Mouse (Mus musculus) kidney, adult 11 months (tissue): ENCODE results near the gene Vmn1r172.
"Not testable (repeated sequence)": the region's sequence is repeated elsewhere in the genome, so short reads cannot be mapped to it uniquely, and the experiment has no call there.

Source experiments
- DNase-seq: peaks from one replicate; pipeline ENCODE4 v3.0.0; 2022

Vmn1r172 gene

GRCm38 (mm10) chr7:23658016-23658415, at the start of gene Vmn1r172:
Vmn1r172 (plus strand) TSS chr7:23658316.
- DNase-seq = no peak

GRCm38 (mm10) chr7:23630422-23630821, 27.7 kb upstream of the Vmn1r172 start, which contains the start of gene Vmn1r171:
Vmn1r171 (plus strand) TSS chr7:23630722.
- DNase-seq = no peak

GRCm38 (mm10) chr7:23700403-23700802, 42.3 kb downstream of the Vmn1r172 start, which contains the start of gene Vmn1r173:
Vmn1r173 (plus strand) TSS chr7:23700703.
- not testable (repeated sequence) for DNase-seq
